Mouse (Mus musculus) G1E (cell line): ENCODE measurements around the gene Asic2. TPM values are rescaled to one million over a fixed set of nuclear protein-coding genes. Genes with fewer than 3 reads are reported as not detected.

Source experiments
- ATAC-seq: 2 replicates; pipeline ENCODE4 v1.8.0; 2016; ENCODE audit warnings: mild to moderate bottlenecking; ENCODE audit not compliant: insufficient number of reproducible peaks, poor library complexity, low FRiP score, severe bottlenecking; ENCODE audit errors: extremely low read depth
- DNase-seq: peaks from one replicate; pipeline ENCODE4 v3.0.0; 2012; ENCODE audit warnings: low spot score
- H3K27me3 ChIP-seq: 2 replicates; pipeline ENCODE4 v1.6.1; 2012; ENCODE audit warnings: mild to moderate bottlenecking, low read length, inconsistent platforms; ENCODE audit not compliant: insufficient read depth
- H3K36me3 ChIP-seq: replicated peaks from 2 replicates; pipeline ENCODE3; 2012; ENCODE audit warnings: mild to moderate bottlenecking, inconsistent platforms
- H3K4me1 ChIP-seq: 2 replicates; pipeline ENCODE4 v1.6.1; 2012; ENCODE audit warnings: low read depth, low read length, inconsistent platforms, mixed read lengths; ENCODE audit not compliant: insufficient read depth
- H3K4me3 ChIP-seq: 2 replicates; pipeline ENCODE4 v1.5.1; 2012; ENCODE audit warnings: low read depth, mild to moderate bottlenecking, inconsistent platforms, low read length, moderate library complexity, mixed read lengths
- H3K9me3 ChIP-seq: replicated peaks from 2 replicates; pipeline ENCODE4 v1.6.1; 2012; ENCODE audit warnings: inconsistent platforms
- CTCF ChIP-seq: IDR thresholded peaks from 2 replicates; pipeline ENCODE4 v1.5.1; 2012; ENCODE audit warnings: low read depth, low read length, inconsistent platforms, mixed read lengths
- GATA1 ChIP-seq: IDR thresholded peaks from 2 replicates; pipeline ENCODE4 v1.6.1; 2012; ENCODE audit warnings: borderline replicate concordance, low read length, inconsistent platforms, mixed read lengths
- GATA2 ChIP-seq: IDR thresholded peaks from 2 replicates; pipeline ENCODE4 v1.6.1; 2012; ENCODE audit warnings: low read depth, low read length, inconsistent platforms, borderline replicate concordance
- POLR2AphosphoS5 ChIP-seq: IDR thresholded peaks from 2 replicates; pipeline ENCODE4 v1.6.1; 2012; ENCODE audit warnings: low read depth, low read length, inconsistent platforms; ENCODE audit not compliant: insufficient replicate concordance
- TAL1 ChIP-seq: conservative IDR thresholded peaks from 2 replicates; pipeline ENCODE4 v1.6.1; 2012; ENCODE audit warnings: low read depth, low read length, inconsistent platforms, mixed read lengths
- polyA plus RNA-seq: library from polyadenylated mRNA; stranded (reverse); fragments of >175 nt; gene quantifications from 2 replicates; pipeline ENCODE4 v1.2.3, GENCODE M21; 2012
- total RNA-seq, 2 experiments: library from RNA; stranded (forward) in 1 of 2; stranded (reverse) in 1 of 2; fragments of 200-1000 nt in 1 of 2; fragments of >200 nt in 1 of 2; fragmentation: Nextera tagmentation in 1 of 2; gene quantifications; 2 replicates each; pipeline ENCODE4 v1.2.3; 2014 to 2017

The Asic2 gene
- total and polyA plus RNA-seq, 3 experiments, result 0.16 TPM; not detected in 2

GRCm38 (mm10) chr11:81064006-81064405 is 904.3 kb downstream of the Asic2 start:
- ATAC-seq (no peak), DNase-seq (no peak)
- Histone ChIP-seq H3K9me3 (peaks cover 73% of the 10 kb centered on the region), H3K27me3 (no peaks in the 10 kb centered on the region), H3K36me3 (no peaks in the 10 kb centered on the region), H3K4me3 (no peak overlapping the region), H3K4me1 (no peaks in the 10 kb centered on the region)
- TF ChIP-seq POLR2AphosphoS5 (no peak), TAL1 (no peak), GATA1 (no peak), GATA2 (no peak), CTCF (no peak)

DNA sequence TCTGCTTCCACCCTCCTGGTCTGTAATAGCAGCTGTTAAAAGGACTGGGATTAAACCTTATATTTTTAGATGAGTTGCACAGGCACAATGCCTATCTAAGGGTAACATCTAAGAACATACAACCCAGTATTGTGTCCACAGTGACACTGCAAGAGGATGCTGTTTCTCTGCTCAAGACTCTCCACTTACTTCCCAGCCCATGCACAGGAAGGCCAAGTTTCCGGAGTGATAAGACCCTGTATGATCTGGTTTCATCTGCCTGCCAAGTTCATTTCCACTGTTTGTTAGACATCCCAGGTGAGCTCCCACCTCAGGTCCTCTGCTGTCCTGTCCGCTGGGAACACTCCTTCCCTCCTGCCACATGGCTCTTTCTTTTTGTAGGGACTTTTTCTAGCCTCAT is 908.2 kb downstream of the Asic2 start:
- DNase-seq (no peak), ATAC-seq (no peak)
- H3K27me3 ChIP-seq, result no peaks in the 10 kb centered on the region
- no peaks in the 10 kb centered on the region for H3K36me3 ChIP-seq
- H3K9me3 ChIP-seq, result peaks cover 68% of the 10 kb centered on the region
- H3K4me3 ChIP-seq, result no peak overlapping the region
- no peak for TF ChIP-seq TAL1
- TF ChIP-seq POLR2AphosphoS5, result no peak
- no peak for TF ChIP-seq CTCF
- TF ChIP-seq GATA1, result no peak
- TF ChIP-seq GATA2, result no peak
- no peaks in the 10 kb centered on the region for H3K4me1 ChIP-seq

DNA sequence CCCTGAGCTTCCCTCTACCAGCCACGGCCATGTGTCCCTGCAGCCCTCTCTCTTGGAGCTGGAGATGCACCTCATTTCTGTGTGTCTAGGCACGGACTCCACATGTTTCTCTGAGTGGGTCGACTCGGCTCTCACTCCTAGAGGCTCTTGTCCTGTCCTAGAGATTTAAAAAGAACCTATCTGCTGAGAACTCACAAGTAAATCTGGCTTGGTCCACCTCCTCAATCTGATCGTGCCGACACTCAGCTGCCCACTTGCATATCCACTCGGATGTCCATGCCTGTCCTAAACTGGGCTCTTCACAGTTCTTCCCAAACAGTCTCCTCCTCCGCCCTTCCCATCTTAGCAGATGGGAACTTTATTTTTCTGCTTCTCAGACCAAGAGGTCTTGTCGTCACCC is 908.7 kb downstream of the Asic2 start:
- H3K27me3 ChIP-seq, result no peaks in the 10 kb centered on the region
- H3K9me3 ChIP-seq, result peaks cover 66% of the 10 kb centered on the region
- no peaks in the 10 kb centered on the region for H3K4me1 ChIP-seq
- ATAC-seq (no peak), DNase-seq (no peak)
- no peaks in the 10 kb centered on the region for H3K36me3 ChIP-seq
- no peak overlapping the region for H3K4me3 ChIP-seq
- TF ChIP-seq TAL1 (no peak), GATA1 (no peak), GATA2 (no peak), CTCF (no peak), POLR2AphosphoS5 (no peak)

DNA sequence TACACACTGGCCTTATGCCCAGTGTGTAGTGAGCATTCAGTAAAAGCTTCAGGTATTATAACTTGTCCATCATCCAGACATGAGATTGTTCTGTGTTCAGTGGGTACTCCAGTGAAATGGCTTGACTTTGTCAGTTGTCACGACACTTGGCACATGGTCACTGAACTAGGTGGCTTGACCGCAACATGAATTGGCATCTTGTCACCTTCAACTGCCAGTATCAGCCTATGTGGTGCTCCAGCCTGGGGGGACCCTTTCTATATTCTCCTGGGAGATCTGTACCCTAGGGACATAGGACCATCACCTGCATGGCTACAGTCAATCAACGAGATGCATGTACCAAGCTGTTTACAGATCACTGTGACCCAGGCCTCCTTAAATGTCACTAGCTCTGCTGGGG is 910.8 kb downstream of the Asic2 start:
- TF ChIP-seq GATA1, result no peak
- no peak for TF ChIP-seq POLR2AphosphoS5
- TF ChIP-seq CTCF, result no peak
- no peak for TF ChIP-seq GATA2
- no peak for TF ChIP-seq TAL1
- H3K9me3 ChIP-seq, result peaks cover 70% of the 10 kb centered on the region
- H3K4me1 ChIP-seq, result no peaks in the 10 kb centered on the region
- ATAC-seq (no peak), DNase-seq (no peak)
- no peaks in the 10 kb centered on the region for H3K27me3 ChIP-seq
- H3K36me3 ChIP-seq, result no peaks in the 10 kb centered on the region
- no peak overlapping the region for H3K4me3 ChIP-seq

DNA sequence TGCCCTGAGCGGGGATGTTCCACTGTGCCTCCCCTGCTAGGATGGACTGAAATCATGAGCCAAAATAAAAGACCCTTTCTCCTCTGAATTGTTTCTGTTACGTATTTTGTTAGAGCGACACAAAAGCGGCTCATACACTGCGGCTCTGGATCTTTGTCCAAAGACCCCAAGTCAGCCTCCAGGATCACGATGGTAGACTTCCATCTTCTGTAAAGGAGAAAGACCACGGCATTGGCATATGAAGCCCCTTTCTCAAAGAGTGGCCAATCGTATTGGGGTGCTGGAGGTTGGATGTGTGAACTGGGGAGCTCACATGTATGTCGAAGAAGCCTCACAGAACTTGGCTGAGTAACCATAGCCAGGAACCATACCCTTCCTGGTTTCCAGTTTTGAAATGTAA is 911.5 kb downstream of the Asic2 start:
- Histone ChIP-seq H3K4me1 (no peaks in the 10 kb centered on the region), H3K27me3 (no peaks in the 10 kb centered on the region), H3K4me3 (no peak overlapping the region), H3K36me3 (no peaks in the 10 kb centered on the region), H3K9me3 (peaks cover 67% of the 10 kb centered on the region)
- ATAC-seq (no peak), DNase-seq (no peak)
- TF ChIP-seq POLR2AphosphoS5, result no peak
- no peak for TF ChIP-seq GATA1

DNA sequence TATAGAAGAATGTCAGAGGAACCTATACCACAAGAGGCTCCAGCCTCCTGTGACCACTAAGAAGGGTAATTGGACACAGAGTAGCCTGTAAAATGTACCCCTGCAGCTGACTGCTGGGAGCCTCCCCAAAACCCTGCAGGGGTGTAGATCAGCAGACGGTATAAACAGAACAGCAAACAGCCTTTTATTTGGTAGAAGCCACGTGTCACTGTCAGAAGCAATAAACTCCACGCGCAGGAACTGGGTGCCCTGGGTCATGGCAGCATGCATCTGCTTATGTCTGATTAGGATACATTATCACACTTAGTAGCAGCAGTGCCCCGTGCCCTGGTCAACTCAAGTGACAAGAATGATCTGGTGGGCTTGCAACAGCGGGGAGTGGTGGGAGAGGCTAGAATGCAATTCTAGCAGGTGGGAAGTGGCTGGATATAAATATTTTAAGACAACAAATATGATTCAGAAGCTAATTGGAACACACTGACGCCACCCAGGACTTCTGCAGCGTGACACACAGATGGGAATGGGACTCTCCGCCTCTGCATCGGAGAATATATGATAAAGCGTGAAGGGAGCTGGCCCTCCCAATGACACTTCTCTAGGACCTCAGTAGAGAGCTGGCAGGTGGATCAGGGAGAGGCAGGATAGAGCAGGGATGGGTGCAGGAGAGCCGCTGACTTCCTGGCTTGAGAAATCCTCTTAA is 912.7 kb downstream of the Asic2 start:
- Histone ChIP-seq H3K9me3 (peaks cover 69% of the 10 kb centered on the region), H3K4me3 (no peak overlapping the region), H3K27me3 (no peaks in the 10 kb centered on the region), H3K4me1 (no peaks in the 10 kb centered on the region), H3K36me3 (no peaks in the 10 kb centered on the region)
- no peak for TF ChIP-seq CTCF
- TF ChIP-seq TAL1, result no peak
- DNase-seq (no peak), ATAC-seq (no peak)

GRCm38 (mm10) chr11:81053826-81054225 is 914.4 kb downstream of the Asic2 start:
- no peaks in the 10 kb centered on the region for H3K4me1 ChIP-seq
- ATAC-seq (no peak), DNase-seq (no peak)
- no peak overlapping the region for H3K4me3 ChIP-seq
- H3K27me3 ChIP-seq, result no peaks in the 10 kb centered on the region
- TF ChIP-seq CTCF, result no peak
- TF ChIP-seq GATA2, result no peak
- no peak for TF ChIP-seq TAL1
- TF ChIP-seq GATA1, result no peak
- no peak for TF ChIP-seq POLR2AphosphoS5
- peaks cover 67% of the 10 kb centered on the region for H3K9me3 ChIP-seq
- H3K36me3 ChIP-seq, result no peaks in the 10 kb centered on the region
